Mouse (Mus musculus) thymus, adult 2 months (tissue): Measurements from ENCODE around the gene Plvap.
A peak's percentile ranks its signal among the peaks of the same experiment; 100 is the strongest.

Experiments
- CTCF ChIP-seq: fragments of 200-500 bp; IDR thresholded peaks from 2 replicates; pipeline ENCODE4 v1.5.1; 2012; ENCODE audit warnings: mild to moderate bottlenecking, control low read depth, low read length, moderate library complexity, borderline replicate concordance; ENCODE audit not compliant: control insufficient read depth, poor library complexity, insufficient read depth; ENCODE audit errors: extremely low read depth
- POLR2A ChIP-seq: fragments of 200-500 bp; IDR thresholded peaks from 2 replicates; pipeline ENCODE4 v1.6.1; 2012; ENCODE audit warnings: mild to moderate bottlenecking, low read length, control low read depth, moderate library complexity; ENCODE audit not compliant: control insufficient read depth, poor library complexity, insufficient read depth; ENCODE audit errors: extremely low read depth

GRCm38 (mm10) chr8:71476099-71476940 is 35.2 kb downstream of the Plvap start:
- TF ChIP-seq POLR2A (no peak), CTCF (peak; percentile 43; the same call in 1 of the 2 replicates)
